Mouse (Mus musculus) midbrain, embryonic 13.5 days (tissue): Measurements from ENCODE around the gene Mapre3. TPM values are rescaled to one million over a fixed set of nuclear protein-coding genes. Genes with fewer than 3 reads are reported as not detected.
A peak's percentile ranks its signal among the peaks of the same experiment; 100 is the strongest.

Source experiments
- ATAC-seq: fragments of 200-750 bp; cut with Nextera tagmentation; 2 replicates; pipeline ENCODE4 v1.8.0; 2017; ENCODE audit warnings: mild to moderate bottlenecking, moderate TSS enrichment, moderate library complexity
- H3K27ac ChIP-seq: fragments of 300-500 bp; sonication (generic); 2 replicates; pipeline ENCODE4 v1.5.1; 2015; ENCODE audit warnings: inconsistent platforms, mild to moderate bottlenecking, moderate library complexity
- H3K27me3 ChIP-seq: fragments of 300-500 bp; sonication (generic); 2 replicates; pipeline ENCODE4 v1.6.1; 2015; ENCODE audit warnings: mild to moderate bottlenecking, inconsistent platforms
- H3K36me3 ChIP-seq: fragments of 300-500 bp; sonication (generic); 2 replicates; pipeline ENCODE4 v1.6.1; 2015; ENCODE audit warnings: mild to moderate bottlenecking, inconsistent platforms
- H3K4me1 ChIP-seq: fragments of 300-500 bp; sonication (generic); replicated peaks from 2 replicates; pipeline ENCODE4 v1.6.1; 2015; ENCODE audit warnings: inconsistent platforms
- H3K4me2 ChIP-seq: fragments of 300-500 bp; sonication (generic); replicated peaks from 2 replicates; pipeline ENCODE4 v1.6.1; 2015; ENCODE audit warnings: moderate library complexity, mild to moderate bottlenecking, inconsistent platforms
- H3K4me3 ChIP-seq: fragments of 300-500 bp; sonication (generic); replicated peaks from 2 replicates; pipeline ENCODE4 v1.5.1; 2015; ENCODE audit warnings: mild to moderate bottlenecking, inconsistent platforms
- H3K9ac ChIP-seq: fragments of 300-500 bp; sonication (generic); replicated peaks from 2 replicates; pipeline ENCODE4 v1.6.1; 2015; ENCODE audit warnings: mild to moderate bottlenecking, inconsistent platforms
- H3K9me3 ChIP-seq: fragments of 300-500 bp; sonication (generic); 2 replicates; pipeline ENCODE4 v1.6.1; 2016; ENCODE audit warnings: mild to moderate bottlenecking, inconsistent platforms
- WGBS: fragments of 180-500 bp; shearing (Covaris S2); methylation state at CpG from one replicate; pipeline ENCODE4 v1.1.7; 2015; 5-methylcytosine and 5-hydroxymethylcytosine counted together
- polyA plus RNA-seq: library from polyadenylated mRNA; unstranded; fragments of >200 nt; fragmentation: Nextera tagmentation; extraction: Ambion mirVana; gene quantifications from 2 replicates; pipeline ENCODE4 v1.2.1, GENCODE M21; 2015

Gene Mapre3
- polyA plus RNA-seq, 1 experiment from 2014 or later = 113 TPM

- peak overlapping the region; percentile 73 for H3K9ac ChIP-seq
- under 1% methylated on average over 28 of the region's 28 CpGs for WGBS
- no peaks in the 10 kb centered on the region for H3K27me3 ChIP-seq
- peak overlapping the region; percentile 77 for H3K4me3 ChIP-seq
- no peaks in the 10 kb centered on the region for H3K9me3 ChIP-seq
- ATAC-seq = peak; percentile 82
- peaks cover 24% of the 10 kb centered on the region for H3K36me3 ChIP-seq
- H3K4me1 ChIP-seq = peaks cover 25% of the 10 kb centered on the region
- H3K27ac ChIP-seq = peak overlapping the region; percentile 96
- H3K4me2 ChIP-seq = peak overlapping the region; percentile 64
These were observed 73.5 kb downstream of the Mapre3 start for GRCm38 (mm10) chr5:30887858-30888336.

- H3K9ac ChIP-seq = peak within 1 kb of the TSS; percentile 86
- H3K36me3 ChIP-seq = peaks cover 30% of the 10 kb centered on the region
- H3K4me1 ChIP-seq = peaks cover 25% of the 10 kb centered on the region
- no peaks in the 10 kb centered on the region for H3K9me3 ChIP-seq
- no peaks in the 10 kb centered on the region for H3K27me3 ChIP-seq
- WGBS = under 1% methylated on average over 40 of the region's 42 CpGs
- peak; percentile 92 for ATAC-seq
- H3K27ac ChIP-seq = peak within 1 kb of the TSS; percentile 96
- peak within 1 kb of the TSS; percentile 64 for H3K4me2 ChIP-seq
- H3K4me3 ChIP-seq = peak within 1 kb of the TSS; percentile 77
These were observed 74.1 kb downstream of the Mapre3 start, which contains the start of gene Agbl5 for GRCm38 (mm10) chr5:30888337-30889087. Agbl5 (plus strand) TSS chr5:30888694.

- Histone ChIP-seq H3K4me3 (peak overlapping the region; percentile 77), H3K36me3 (peaks cover 37% of the 10 kb centered on the region), H3K27ac (peak overlapping the region; percentile 96), H3K9ac (peak overlapping the region; percentile 86), H3K9me3 (no peaks in the 10 kb centered on the region), H3K4me2 (peak overlapping the region; percentile 64), H3K4me1 (peaks cover 25% of the 10 kb centered on the region), H3K27me3 (no peaks in the 10 kb centered on the region)
- 1% methylated on average over 31 of the region's 42 CpGs for WGBS
- peak; percentile 37 for ATAC-seq
These were observed 74.8 kb downstream of the Mapre3 start for GRCm38 (mm10) chr5:30889088-30889754.

GRCm38 (mm10) chr5:30890375-30890774 lies 75.9 kb downstream of the Mapre3 start:
- Histone ChIP-seq H3K27ac (no peak overlapping the region), H3K9ac (peak overlapping the region; percentile 86), H3K4me2 (peak overlapping the region; percentile 64), H3K4me1 (peaks cover 25% of the 10 kb centered on the region), H3K36me3 (peaks cover 49% of the 10 kb centered on the region), H3K4me3 (peak overlapping the region; percentile 77), H3K27me3 (no peaks in the 10 kb centered on the region), H3K9me3 (no peaks in the 10 kb centered on the region)
- WGBS = 87% methylated on average over 7 of the region's 7 CpGs
- ATAC-seq = no peak

GRCm38 (mm10) chr5:30901860-30902259 lies 87.4 kb downstream of the Mapre3 start:
- no peak for ATAC-seq
- Histone ChIP-seq H3K9ac (no peak overlapping the region), H3K27me3 (no peaks in the 10 kb centered on the region), H3K4me3 (no peak overlapping the region), H3K9me3 (no peaks in the 10 kb centered on the region), H3K27ac (no peak overlapping the region), H3K36me3 (peaks cover 75% of the 10 kb centered on the region), H3K4me1 (peaks cover 22% of the 10 kb centered on the region), H3K4me2 (no peak overlapping the region)
- WGBS = 96% methylated on average over 5 of the region's 5 CpGs

- H3K9me3 ChIP-seq = no peaks in the 10 kb centered on the region
- H3K4me3 ChIP-seq = peak within 1 kb of the TSS; percentile 74
- no peaks in the 10 kb centered on the region for H3K27me3 ChIP-seq
- WGBS = under 1% methylated on average over 58 of the region's 58 CpGs
- peaks cover 37% of the 10 kb centered on the region for H3K36me3 ChIP-seq
- peak within 1 kb of the TSS; percentile 93 for H3K4me2 ChIP-seq
- peak; percentile 96 for ATAC-seq
- peak within 1 kb of the TSS; percentile 81 for H3K9ac ChIP-seq
- peak within 1 kb of the TSS; percentile 81 for H3K27ac ChIP-seq
- H3K4me1 ChIP-seq = peaks cover 43% of the 10 kb centered on the region
These were observed 93.1 kb downstream of the Mapre3 start, which contains the start of gene Ost4 for GRCm38 (mm10) chr5:30907413-30908059. Ost4 (minus strand) TSS chr5:30907788.

GRCm38 (mm10) chr5:30908426-30909299 lies 94.2 kb downstream of the Mapre3 start:
- H3K4me2 ChIP-seq = peak overlapping the region; percentile 93
- no peaks in the 10 kb centered on the region for H3K27me3 ChIP-seq
- H3K36me3 ChIP-seq = peaks cover 25% of the 10 kb centered on the region
- H3K4me1 ChIP-seq = peaks cover 54% of the 10 kb centered on the region
- H3K9me3 ChIP-seq = no peaks in the 10 kb centered on the region
- 0 out of 2 replicates have a peak overlapping the region, but pooled peaks have one; percentile 81 for H3K27ac ChIP-seq
- H3K4me3 ChIP-seq = peak overlapping the region; percentile 74
- peak overlapping the region; percentile 81; the same call in 1 of the 2 replicates for H3K9ac ChIP-seq
- 58% methylated on average over 13 of the region's 13 CpGs for WGBS
- peak; percentile 6; the same call in 1 of the 2 replicates for ATAC-seq

GRCm38 (mm10) chr5:30909300-30909659 lies 94.8 kb downstream of the Mapre3 start:
- Histone ChIP-seq H3K36me3 (peaks cover 19% of the 10 kb centered on the region), H3K4me1 (peaks cover 58% of the 10 kb centered on the region), H3K4me3 (no peak overlapping the region), H3K27ac (no peak overlapping the region), H3K27me3 (no peaks in the 10 kb centered on the region), H3K4me2 (no peak overlapping the region), H3K9ac (no peak overlapping the region), H3K9me3 (no peaks in the 10 kb centered on the region)
- WGBS = 69% methylated on average over 7 of the region's 7 CpGs
- no peak for ATAC-seq

GRCm38 (mm10) chr5:30909863-30910262 lies 95.4 kb downstream of the Mapre3 start:
- ATAC-seq = no peak
- WGBS = 87% methylated on average over 7 of the region's 7 CpGs
- H3K4me1 ChIP-seq = peaks cover 56% of the 10 kb centered on the region

GRCm38 (mm10) chr5:30910481-30910880 lies 96.0 kb downstream of the Mapre3 start:
- Histone ChIP-seq H3K4me2 (no peak overlapping the region), H3K27me3 (no peaks in the 10 kb centered on the region), H3K27ac (no peak overlapping the region), H3K36me3 (peaks cover 7% of the 10 kb centered on the region), H3K9me3 (no peaks in the 10 kb centered on the region), H3K9ac (no peak overlapping the region), H3K4me3 (no peak overlapping the region), H3K4me1 (peaks cover 53% of the 10 kb centered on the region)
- no peak for ATAC-seq

More at GRCm38 (mm10) chr5:30909863-30910262, 95.4 kb downstream of the Mapre3 start:
- Histone ChIP-seq H3K27ac (no peak overlapping the region), H3K27me3 (no peaks in the 10 kb centered on the region), H3K4me2 (no peak overlapping the region), H3K9ac (no peak overlapping the region), H3K36me3 (peaks cover 13% of the 10 kb centered on the region), H3K9me3 (no peaks in the 10 kb centered on the region), H3K4me3 (no peak overlapping the region)

- no peak for ATAC-seq
- peak overlapping the region; percentile 61 for H3K27ac ChIP-seq
- no peaks in the 10 kb centered on the region for H3K27me3 ChIP-seq
- no peak overlapping the region for H3K9ac ChIP-seq
- WGBS = 50% methylated on average over 5 of the region's 5 CpGs
- H3K4me3 ChIP-seq = no peak overlapping the region
- peaks cover 44% of the 10 kb centered on the region for H3K4me1 ChIP-seq
- H3K4me2 ChIP-seq = no peak overlapping the region
- no peaks in the 10 kb centered on the region for H3K36me3 ChIP-seq
- H3K9me3 ChIP-seq = no peaks in the 10 kb centered on the region
These were observed 97.7 kb downstream of the Mapre3 start for GRCm38 (mm10) chr5:30912156-30912555.
